Mouse (Mus musculus): ENCODE measurements at regions not wholly inside any gene's neighbourhood (a gene's known extent, or its start where the extent isn't known, plus 50 kb on each side); places are given as distances from the start of the nearest gene placed in this dataset.
"Not testable (repeated sequence)": the region's sequence is repeated elsewhere in the genome, so short reads cannot be mapped to it uniquely, and the experiment has no call there.

DNA sequence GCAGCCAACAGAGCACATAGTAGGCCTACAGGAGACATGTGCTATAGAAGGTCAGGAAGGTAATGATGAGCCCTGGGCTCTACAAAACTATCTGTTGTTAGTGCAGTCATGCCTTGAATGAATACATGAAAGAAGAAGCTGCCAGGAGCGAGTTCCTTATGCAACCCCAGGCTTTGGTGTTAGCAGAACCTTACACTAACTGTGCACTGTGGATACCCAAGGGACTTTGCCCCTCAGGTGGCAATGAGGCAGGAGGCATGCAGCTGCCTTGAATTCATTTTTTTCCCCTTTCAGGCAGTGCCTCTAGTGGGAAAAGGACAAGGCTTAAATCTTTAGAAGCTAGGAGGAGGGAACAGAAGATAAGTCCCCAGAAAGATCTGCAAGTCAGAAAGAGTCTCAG is 299.8 kb downstream of the Sec16b start:
- TF ChIP-seq POLR2A (IDR thresholded peaks at IDR 0.05; ENCODE audit: borderline replicate concordance, insufficient read depth, low read length) (no peak), CTCF (IDR thresholded peaks at IDR 0.05; ENCODE audit: borderline replicate concordance, insufficient read depth, low read depth, low read length) (no peak)
- Histone ChIP-seq H3K27ac (ENCODE audit: insufficient read depth, low read length) (no peak overlapping the region), H3K4me1 (ENCODE audit: control insufficient read depth, insufficient read depth, low read length) (no peaks in the 10 kb centered on the region), H3K4me3 (replicated peaks; ENCODE audit: insufficient read depth, low read depth, low read length) (no peak overlapping the region), H3K27me3 (ENCODE audit: control insufficient read depth, insufficient read depth, low read length) (no peaks in the 10 kb centered on the region; the same call in 1 of the 2 replicates)
- no peak for DNase-seq
- WGBS: 95% methylated on average over 1 of the region's 1 CpGs

DNA sequence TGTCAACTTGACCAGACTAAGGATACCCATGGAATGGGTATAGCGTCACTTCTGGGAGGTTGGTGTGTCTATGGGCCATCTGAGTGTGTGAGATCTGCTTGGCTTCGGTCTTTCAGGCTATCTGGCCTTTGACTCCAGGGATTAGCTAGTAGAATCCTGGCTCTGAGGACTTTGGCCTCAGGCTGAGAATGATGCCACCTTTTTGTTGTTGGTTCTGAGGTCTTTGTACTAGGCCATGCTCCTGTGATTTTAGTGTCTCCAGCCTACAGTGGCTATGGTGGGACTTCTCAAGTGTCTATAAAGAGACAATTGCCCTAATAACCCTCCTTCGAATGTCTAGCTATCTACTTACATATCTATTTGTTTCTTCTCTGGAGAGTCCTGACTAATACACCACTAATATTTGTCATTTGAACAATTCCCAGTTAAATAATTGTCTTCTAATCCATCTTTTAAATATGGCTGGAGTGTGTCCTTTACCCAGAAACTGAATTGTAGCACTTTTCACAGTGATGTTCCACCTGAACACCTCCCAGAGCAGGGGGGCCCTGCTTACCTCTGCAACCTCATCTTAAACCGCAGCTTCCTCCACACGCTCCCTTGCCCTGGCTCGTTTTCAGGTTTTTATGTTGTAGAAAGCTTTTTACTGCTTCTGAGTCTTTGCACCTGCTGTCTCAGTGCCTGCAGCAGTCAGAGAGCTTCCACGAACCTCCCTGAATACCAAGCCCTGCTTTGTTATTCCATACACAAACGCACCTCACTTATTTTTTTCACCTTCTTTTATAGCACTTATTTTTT is 303.3 kb downstream of the Sec16b start:
- 79% methylated on average over 8 of the region's 8 CpGs for WGBS
- no peak for TF ChIP-seq POLR2A (IDR thresholded peaks at IDR 0.05; ENCODE audit: borderline replicate concordance, insufficient read depth, low read length)
- TF ChIP-seq CTCF (IDR thresholded peaks at IDR 0.05; ENCODE audit: borderline replicate concordance, insufficient read depth, low read depth, low read length): no peak
- H3K4me3 ChIP-seq (replicated peaks; ENCODE audit: insufficient read depth, low read depth, low read length): no peak overlapping the region
- DNase-seq: no peak
- no peaks in the 10 kb centered on the region; the same call in 1 of the 2 replicates for H3K27me3 ChIP-seq (ENCODE audit: control insufficient read depth, insufficient read depth, low read length)
- H3K27ac ChIP-seq (ENCODE audit: insufficient read depth, low read length): no peak overlapping the region
- no peaks in the 10 kb centered on the region for H3K4me1 ChIP-seq (ENCODE audit: control insufficient read depth, insufficient read depth, low read length)

DNA sequence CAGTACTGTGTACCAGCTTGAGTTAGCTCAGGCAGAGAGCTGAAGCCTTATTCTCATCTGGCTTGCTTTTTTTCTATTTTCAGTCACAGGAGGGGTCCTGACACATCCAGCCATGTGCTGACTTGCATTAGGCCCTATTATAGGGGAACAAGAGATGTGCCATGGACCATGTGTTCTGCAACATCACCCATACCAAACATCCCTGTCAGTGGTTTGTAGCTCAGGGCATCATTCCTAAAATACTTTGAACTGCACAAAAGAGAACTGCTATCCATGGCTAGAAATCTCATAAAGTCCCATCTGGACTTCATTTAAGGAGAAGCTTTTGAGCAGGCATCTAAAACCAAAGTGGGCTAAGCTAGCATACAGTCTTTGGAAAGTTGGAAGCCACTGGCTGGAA is 304.1 kb downstream of the Sec16b start:
- no peak for TF ChIP-seq CTCF (IDR thresholded peaks at IDR 0.05; ENCODE audit: borderline replicate concordance, insufficient read depth, low read depth, low read length)
- TF ChIP-seq POLR2A (IDR thresholded peaks at IDR 0.05; ENCODE audit: borderline replicate concordance, insufficient read depth, low read length): no peak
- H3K4me1 ChIP-seq (ENCODE audit: control insufficient read depth, insufficient read depth, low read length): no peaks in the 10 kb centered on the region
- H3K27me3 ChIP-seq (ENCODE audit: control insufficient read depth, insufficient read depth, low read length): no peaks in the 10 kb centered on the region; the same call in 1 of the 2 replicates
- no peak overlapping the region for H3K4me3 ChIP-seq (replicated peaks; ENCODE audit: insufficient read depth, low read depth, low read length)
- no peak for DNase-seq
- H3K27ac ChIP-seq (ENCODE audit: insufficient read depth, low read length): no peak overlapping the region

DNA sequence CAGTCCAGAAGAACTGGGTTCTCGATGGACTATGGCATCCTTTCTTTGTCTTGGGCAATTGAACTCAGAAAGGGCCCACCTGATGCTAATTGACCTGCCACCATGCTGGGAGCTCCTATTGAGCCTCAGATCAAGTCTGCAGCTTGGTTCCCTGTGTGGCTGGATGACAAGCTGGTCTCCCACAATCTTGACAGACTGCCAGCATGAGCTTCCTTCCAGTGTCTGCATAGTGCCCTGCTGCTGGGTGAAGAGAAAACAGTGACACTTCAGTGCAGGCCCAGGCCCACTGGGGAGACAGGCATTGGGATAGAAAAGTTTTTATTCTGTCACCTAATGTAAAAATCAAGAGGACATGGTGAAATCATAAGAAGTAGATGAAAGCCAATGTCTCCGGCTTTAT is 321.4 kb downstream of the Sec16b start:
- TF ChIP-seq CTCF (IDR thresholded peaks at IDR 0.05; ENCODE audit: borderline replicate concordance, insufficient read depth, low read depth, low read length) (no peak), POLR2A (IDR thresholded peaks at IDR 0.05; ENCODE audit: borderline replicate concordance, insufficient read depth, low read length) (no peak)
- Histone ChIP-seq H3K27ac (ENCODE audit: insufficient read depth, low read length) (no peak overlapping the region), H3K4me3 (replicated peaks; ENCODE audit: insufficient read depth, low read depth, low read length) (no peak overlapping the region), H3K4me1 (ENCODE audit: control insufficient read depth, insufficient read depth, low read length) (peaks cover 8% of the 10 kb centered on the region), H3K27me3 (ENCODE audit: control insufficient read depth, insufficient read depth, low read length) (no peaks in the 10 kb centered on the region)
- WGBS: 22% methylated on average over 2 of the region's 2 CpGs
- peak; percentile 51 to 72 for DNase-seq

DNA sequence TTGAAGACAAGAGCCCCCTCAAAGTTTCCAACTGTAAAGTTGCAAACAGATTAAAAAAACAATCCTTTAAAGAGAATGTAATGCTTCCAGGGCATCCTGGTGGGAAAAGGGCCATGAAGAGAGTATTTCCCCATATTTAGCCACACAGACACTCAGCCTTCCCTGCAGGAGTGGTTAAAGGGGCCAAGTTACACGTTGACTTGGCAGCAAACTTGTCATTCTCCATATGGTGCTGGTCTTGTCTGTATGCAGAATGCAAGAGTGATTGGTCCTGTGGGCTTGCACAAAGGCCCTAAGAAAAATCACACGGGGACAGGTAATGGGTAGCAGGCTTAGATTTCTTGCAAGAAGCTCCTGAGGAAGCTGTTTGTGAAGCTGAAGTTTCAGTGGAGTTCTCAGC is 325.0 kb downstream of the Sec16b start:
- Histone ChIP-seq H3K4me1 (ENCODE audit: control insufficient read depth, insufficient read depth, low read length) (peaks cover 8% of the 10 kb centered on the region), H3K27ac (ENCODE audit: insufficient read depth, low read length) (no peak overlapping the region), H3K27me3 (ENCODE audit: control insufficient read depth, insufficient read depth, low read length) (no peaks in the 10 kb centered on the region), H3K4me3 (replicated peaks; ENCODE audit: insufficient read depth, low read depth, low read length) (no peak overlapping the region)
- TF ChIP-seq CTCF (IDR thresholded peaks at IDR 0.05; ENCODE audit: borderline replicate concordance, insufficient read depth, low read depth, low read length): no peak
- no peak for TF ChIP-seq POLR2A (IDR thresholded peaks at IDR 0.05; ENCODE audit: borderline replicate concordance, insufficient read depth, low read length)
- peak; percentile 76 to 87 for DNase-seq
- WGBS: 4% methylated on average over 2 of the region's 2 CpGs

DNA sequence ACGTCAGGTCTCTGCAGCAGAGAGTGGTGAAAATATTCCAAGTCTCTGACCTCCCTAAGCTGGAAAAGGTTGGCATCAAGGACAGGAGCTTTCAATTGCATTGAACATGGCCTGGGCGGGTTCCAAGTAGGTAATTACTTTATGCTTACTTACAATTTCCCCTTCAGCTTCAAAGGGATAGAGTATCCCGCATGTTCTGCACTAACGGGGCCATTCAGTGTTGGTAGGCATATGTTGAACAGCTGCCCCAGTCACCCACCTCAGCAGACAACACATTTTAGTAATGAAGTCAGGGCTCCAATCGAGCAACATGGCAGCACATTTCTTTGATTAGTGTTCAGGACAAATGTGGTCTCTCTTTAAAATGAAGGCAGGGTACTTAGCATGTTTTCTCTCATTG is 366.2 kb downstream of the Sec16b start:
- 43% methylated on average over 5 of the region's 5 CpGs for WGBS
- no peak overlapping the region for H3K27ac ChIP-seq (ENCODE audit: insufficient read depth, low read length)
- TF ChIP-seq POLR2A (IDR thresholded peaks at IDR 0.05; ENCODE audit: borderline replicate concordance, insufficient read depth, low read length) (no peak), CTCF (IDR thresholded peaks at IDR 0.05; ENCODE audit: borderline replicate concordance, insufficient read depth, low read depth, low read length) (no peak)
- H3K4me1 ChIP-seq (ENCODE audit: control insufficient read depth, insufficient read depth, low read length): no peaks in the 10 kb centered on the region
- no peak overlapping the region for H3K4me3 ChIP-seq (replicated peaks; ENCODE audit: insufficient read depth, low read depth, low read length)
- DNase-seq: no peak
- H3K27me3 ChIP-seq (ENCODE audit: control insufficient read depth, insufficient read depth, low read length): no peaks in the 10 kb centered on the region

DNA sequence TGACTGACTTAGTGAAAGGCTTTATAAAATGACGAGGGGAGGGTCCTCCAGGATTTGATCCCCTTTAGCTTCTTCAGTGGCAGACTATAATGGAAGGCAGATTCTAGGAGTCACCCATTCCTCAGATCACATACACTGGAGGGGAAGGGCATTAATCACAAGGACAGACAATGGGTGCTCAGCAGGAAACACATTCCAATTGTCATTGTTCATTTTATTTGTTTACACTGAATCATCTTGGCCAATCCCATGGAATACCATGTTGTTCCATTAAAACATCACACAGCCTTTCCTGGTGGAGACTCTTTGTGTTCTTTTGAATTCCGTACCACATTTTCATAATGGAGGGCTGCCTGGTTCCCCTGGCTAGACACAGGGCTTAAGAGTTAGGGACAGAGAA is 368.5 kb downstream of the Sec16b start:
- TF ChIP-seq CTCF (IDR thresholded peaks at IDR 0.05; ENCODE audit: borderline replicate concordance, insufficient read depth, low read depth, low read length): no peak
- TF ChIP-seq POLR2A (IDR thresholded peaks at IDR 0.05; ENCODE audit: borderline replicate concordance, insufficient read depth, low read length): no peak

DNA sequence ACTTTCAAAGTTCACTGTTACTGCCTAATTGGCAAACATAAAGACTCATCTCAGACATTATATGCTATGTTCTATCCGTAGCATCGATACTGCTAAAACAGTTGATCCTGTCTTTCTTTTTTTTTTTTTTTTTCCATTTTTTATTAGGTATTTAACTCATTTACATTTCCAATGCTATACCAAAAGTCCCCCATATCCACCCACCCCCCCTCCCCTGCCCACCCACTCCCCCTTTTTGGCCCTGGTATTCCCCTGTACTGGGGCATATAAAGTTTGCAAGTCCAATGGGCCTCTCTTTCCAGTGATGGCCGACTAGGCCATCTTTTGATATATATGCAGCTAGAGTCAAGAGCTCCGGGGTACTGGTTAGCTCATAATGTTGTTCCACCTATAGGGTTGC is 370.6 kb downstream of the Sec16b start:
- not testable (repeated sequence) for H3K27me3 ChIP-seq (ENCODE audit: control insufficient read depth, insufficient read depth, low read length); DNase-seq; H3K4me1 ChIP-seq (ENCODE audit: control insufficient read depth, insufficient read depth, low read length); H3K4me3 ChIP-seq (replicated peaks; ENCODE audit: insufficient read depth, low read depth, low read length); H3K27ac ChIP-seq (ENCODE audit: insufficient read depth, low read length)
- 98% methylated on average over 2 of the region's 4 CpGs for WGBS

More for the DNA sequence above, 368.5 kb downstream of the Sec16b start:
- no peak overlapping the region for H3K4me3 ChIP-seq (replicated peaks; ENCODE audit: insufficient read depth, low read depth, low read length)
- 70% methylated on average over 2 of the region's 2 CpGs for WGBS
- no peaks in the 10 kb centered on the region for H3K4me1 ChIP-seq (ENCODE audit: control insufficient read depth, insufficient read depth, low read length)
- no peaks in the 10 kb centered on the region for H3K27me3 ChIP-seq (ENCODE audit: control insufficient read depth, insufficient read depth, low read length)
- DNase-seq: no peak
- H3K27ac ChIP-seq (ENCODE audit: insufficient read depth, low read length): no peak overlapping the region
